Mouse (Mus musculus): Measurements from ENCODE around the gene Rps6ka3. TPM values are rescaled to one million over a fixed set of nuclear protein-coding genes. Genes with fewer than 3 reads are reported as not detected.

The Rps6ka3 gene
- total and polyA plus RNA-seq, 3 experiments, result 6.9 to 16.7 (median 13.5) TPM

- in situ Hi-C loops (cut with MboI; ENCODE audit: low pct_ligation_motif_present, low pct_unique_long_range_greater_than_20kb, low sequenced_read_pairs), result no loop called here
- no peak overlapping the region for H3K4me3 ChIP-seq (replicated peaks in 1 of 3; ENCODE audit: low read depth in 2 of 3, low read length in 2 of 3, poor library complexity in 1 of 3)
- dilution Hi-C loops (cut with MboI; ENCODE audit: extremely low pct_ligation_motif_present, extremely low pct_unique_long_range_greater_than_20kb, low sequenced_read_pairs), result no loop called here
- H3K9me3 ChIP-seq (replicated peaks; ENCODE audit: low read length), result no peaks in the 10 kb centered on the region
- no peak overlapping the region for H3K9ac ChIP-seq (ENCODE audit: insufficient read depth, low read depth)
- no peaks in the 10 kb centered on the region for H3K79me2 ChIP-seq (replicated peaks; ENCODE audit: control insufficient read depth, extremely low read depth, insufficient read depth, poor library complexity, severe bottlenecking)
- no peak for TF ChIP-seq ELF1 (IDR thresholded peaks at IDR 0.05; ENCODE audit: low read depth, low read length)
- no peak for TF ChIP-seq IRF4 (IDR thresholded peaks at IDR 0.05; ENCODE audit: low read depth, low read length)
- TF ChIP-seq ZC3H11A (IDR thresholded peaks at IDR 0.05; ENCODE audit: low read depth, low read length), result no peak
- no peak for TF ChIP-seq KAT2A (IDR thresholded peaks at IDR 0.05; ENCODE audit: insufficient replicate concordance, low read length)
- no peak for TF ChIP-seq RAD21 (IDR thresholded peaks at IDR 0.05; ENCODE audit: low read depth, low read length)
- TF ChIP-seq ETS1 (conservative IDR thresholded peaks at IDR 0.05; ENCODE audit: low read depth, low read length), result no peak
- TF ChIP-seq ZMIZ1 (IDR thresholded peaks at IDR 0.05; ENCODE audit: low read depth, low read length), result no peak
- no peaks in the 10 kb centered on the region for H3K27me3 ChIP-seq (replicated peaks)
- H3K4me1 ChIP-seq (ENCODE audit: control insufficient read depth in 1 of 2, insufficient read depth in 2 of 2), result peaks cover 0 to 6% of the 10 kb centered on the region in 2 experiments; a peak in 1 of 4 replicates
- H3K4me2 ChIP-seq (ENCODE audit: insufficient read depth, low read depth, poor library complexity, severe bottlenecking), result no peak overlapping the region; the same call in 1 of the 2 replicates
- peak; percentile 6 for DNase-seq (ENCODE audit: extremely low read depth)
- H3K36me3 ChIP-seq (replicated peaks in 1 of 2; ENCODE audit: control insufficient read depth in 1 of 2, insufficient read depth in 1 of 2, low read length in 1 of 2), result no peaks in the 10 kb centered on the region
- no peak overlapping the region for H3K27ac ChIP-seq (ENCODE audit: insufficient read depth, low read depth)
Measured at GRCm38 (mm10) chrX:159199495-159199894, 10.6 kb upstream of the Rps6ka3 start.

GRCm38 (mm10) chrX:159200101-159200500, 10.0 kb upstream of the Rps6ka3 start:
- in situ Hi-C loops (cut with MboI; ENCODE audit: low pct_ligation_motif_present, low pct_unique_long_range_greater_than_20kb, low sequenced_read_pairs), result no loop called here
- Histone ChIP-seq H3K27ac (ENCODE audit: insufficient read depth, low read depth) (no peak overlapping the region), H3K9me3 (replicated peaks; ENCODE audit: low read length) (no peaks in the 10 kb centered on the region), H3K27me3 (replicated peaks) (no peaks in the 10 kb centered on the region), H3K4me1 (ENCODE audit: control insufficient read depth in 1 of 2, insufficient read depth in 2 of 2) (peaks cover 0 to 6% of the 10 kb centered on the region in 2 experiments; a peak in 1 of 4 replicates), H3K9ac (ENCODE audit: insufficient read depth, low read depth) (no peak overlapping the region), H3K79me2 (replicated peaks; ENCODE audit: control insufficient read depth, extremely low read depth, insufficient read depth, poor library complexity, severe bottlenecking) (no peaks in the 10 kb centered on the region), H3K36me3 (replicated peaks in 1 of 2; ENCODE audit: control insufficient read depth in 1 of 2, insufficient read depth in 1 of 2, low read length in 1 of 2) (no peaks in the 10 kb centered on the region), H3K4me2 (ENCODE audit: insufficient read depth, low read depth, poor library complexity, severe bottlenecking) (no peak overlapping the region), H3K4me3 (replicated peaks in 1 of 3; ENCODE audit: low read depth in 2 of 3, low read length in 2 of 3, poor library complexity in 1 of 3) (no peak overlapping the region)
- dilution Hi-C loops (cut with MboI; ENCODE audit: extremely low pct_ligation_motif_present, extremely low pct_unique_long_range_greater_than_20kb, low sequenced_read_pairs), result no loop called here
- DNase-seq (ENCODE audit: extremely low read depth), result peak; percentile 20
- no peak for TF ChIP-seq JUN (IDR thresholded peaks at IDR 0.05; ENCODE audit: insufficient read depth, low read depth, low read length)
- no peak for TF ChIP-seq JUND (conservative IDR thresholded peaks at IDR 0.05; ENCODE audit: low read depth, low read length)
- no peak for TF ChIP-seq GABPA (IDR thresholded peaks at IDR 0.05; ENCODE audit: insufficient replicate concordance, low read depth, low read length)
- no peak for TF ChIP-seq BHLHE40 (IDR thresholded peaks at IDR 0.05; ENCODE audit: low read depth, low read length)
- no peak for TF ChIP-seq UBTF (IDR thresholded peaks at IDR 0.05; ENCODE audit: low read depth, low read length)
- no peak for TF ChIP-seq MAZ (IDR thresholded peaks at IDR 0.05; ENCODE audit: low read depth, low read length)
- TF ChIP-seq ETS1 (conservative IDR thresholded peaks at IDR 0.05; ENCODE audit: low read depth, low read length), result no peak
